Mouse (Mus musculus) kidney, postnatal 36 days (tissue): ENCODE measurements around the gene 1810010H24Rik.
"Not testable (repeated sequence)": the region's sequence is repeated elsewhere in the genome, so short reads cannot be mapped to it uniquely, and the experiment has no call there.

Experiments
- DNase-seq, 2 experiments: peaks; one replicate each; pipeline ENCODE4 v3.0.0; 2021 to 2022; ENCODE audit warnings: mixed read lengths in 2 of 2

The 1810010H24Rik gene

DNA sequence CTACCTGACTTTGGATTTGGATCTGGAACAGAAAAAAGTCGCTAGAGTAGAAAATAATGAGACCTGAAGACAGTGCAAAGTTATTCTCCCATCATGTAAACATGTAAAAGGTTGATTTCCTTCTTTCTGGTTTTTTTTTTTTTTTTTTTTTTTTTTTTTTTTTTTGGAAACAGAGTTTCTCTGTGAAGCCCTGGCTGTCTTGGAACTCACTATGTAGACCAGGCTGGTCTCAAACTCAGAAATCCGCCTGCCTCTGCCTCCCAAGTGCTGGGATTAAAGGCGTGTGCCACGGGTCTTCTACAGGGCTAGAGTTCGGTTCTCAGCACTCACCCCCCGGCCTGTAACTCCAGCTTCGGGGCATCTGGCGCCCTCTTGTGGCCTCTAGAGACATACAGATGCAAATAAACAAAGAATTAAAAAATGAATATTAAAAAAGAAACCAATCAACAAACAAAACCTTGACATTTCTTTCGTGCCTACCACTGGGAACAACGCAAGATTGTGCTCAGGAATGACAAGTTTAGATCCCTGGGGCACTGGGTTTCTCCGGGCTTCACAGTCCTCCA, 11.4 kb upstream of the 1810010H24Rik start:
- no peak for DNase-seq

- DNase-seq, result peak in 1 of 2 experiments; percentile 56
Observed at GRCm38 (mm10) chr11:107014597-107015309, 10.7 kb upstream of the 1810010H24Rik start.

DNA sequence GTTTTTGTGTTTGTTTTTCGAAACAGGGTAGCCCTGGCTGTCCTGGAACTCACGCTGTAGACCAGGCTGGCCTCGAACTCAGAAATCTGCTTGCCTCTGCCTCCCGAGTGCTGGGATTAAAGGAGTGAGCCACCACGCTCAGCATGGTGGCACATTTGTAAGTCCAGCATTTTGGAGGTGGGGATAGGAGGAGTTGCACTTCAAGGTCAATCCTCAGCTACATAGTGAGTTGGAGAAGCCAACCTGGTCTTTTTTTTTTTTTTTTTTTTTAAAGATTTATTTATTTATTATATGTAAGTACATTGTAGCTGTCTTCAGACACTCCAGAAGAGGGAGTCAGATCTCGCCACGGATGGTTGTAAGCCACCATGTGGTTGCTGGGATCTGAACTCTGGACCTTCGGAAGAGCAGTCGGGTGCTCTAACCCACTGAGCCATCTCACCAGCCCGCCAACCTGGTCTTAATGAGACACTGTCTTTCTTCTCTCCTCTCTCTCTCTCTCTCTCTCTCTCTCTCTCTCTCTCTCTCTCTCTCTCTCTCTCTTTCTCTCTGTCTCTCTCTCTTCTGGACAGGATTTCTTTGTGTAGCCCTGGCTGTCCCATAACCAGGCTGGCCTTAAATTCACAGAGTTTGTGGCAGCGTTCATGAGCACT, 9.8 kb upstream of the 1810010H24Rik start:
- DNase-seq, result not testable (repeated sequence)

GRCm38 (mm10) chr11:107016893-107017292, 8.6 kb upstream of the 1810010H24Rik start:
- peak; percentile 52 to 78 for DNase-seq

DNA sequence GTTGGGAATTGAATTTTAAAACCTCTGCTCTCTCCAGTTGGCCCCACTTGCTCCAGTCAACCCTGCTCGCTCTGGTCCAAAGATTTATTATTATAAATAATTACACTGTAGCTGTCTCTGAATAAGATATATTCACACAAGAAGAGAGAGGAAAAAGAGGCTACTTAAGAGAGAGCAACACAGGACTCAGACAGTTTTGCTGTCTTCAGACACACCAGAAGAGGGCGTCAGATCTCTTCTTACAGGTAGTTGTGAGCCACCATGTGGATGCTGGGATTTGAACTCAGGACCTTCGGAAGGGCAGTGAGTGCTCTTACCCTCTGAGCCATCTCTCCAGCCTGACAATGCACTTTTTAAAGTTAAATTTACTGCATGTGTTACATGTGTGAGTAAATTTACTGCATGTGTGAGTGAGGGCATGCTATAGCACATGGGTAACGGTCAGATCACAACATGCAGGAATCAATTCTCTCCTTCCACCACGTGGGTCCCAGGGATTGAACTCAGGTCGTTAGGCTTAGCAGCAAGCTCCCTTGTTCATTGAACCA, 8.1 kb upstream of the 1810010H24Rik start:
- DNase-seq, result no peak

- DNase-seq, result peak in 1 of 2 experiments; percentile 48
Observed at GRCm38 (mm10) chr11:107018606-107019005, 6.9 kb upstream of the 1810010H24Rik start.

- DNase-seq, result no peak
Observed at GRCm38 (mm10) chr11:107019318-107019717, 6.2 kb upstream of the 1810010H24Rik start.

DNA sequence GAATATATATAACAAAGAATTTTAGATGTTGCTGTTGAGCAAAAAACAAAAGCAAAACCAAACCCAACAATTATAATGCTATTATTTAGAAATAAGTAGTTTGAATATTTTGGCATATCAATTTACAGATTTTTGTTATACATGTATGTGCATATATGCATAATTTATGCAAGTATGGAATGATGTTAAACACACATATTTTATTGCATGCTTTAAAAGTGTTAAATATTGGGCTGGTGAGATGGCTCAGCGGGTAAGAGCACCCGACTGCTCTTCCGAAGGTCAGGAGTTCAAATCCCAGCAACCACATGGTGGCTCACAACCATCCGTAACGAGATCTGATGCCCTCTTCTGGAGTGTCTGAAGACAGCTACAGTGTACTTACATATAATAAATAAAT, 5.8 kb upstream of the 1810010H24Rik start:
- not testable (repeated sequence) for DNase-seq

DNA sequence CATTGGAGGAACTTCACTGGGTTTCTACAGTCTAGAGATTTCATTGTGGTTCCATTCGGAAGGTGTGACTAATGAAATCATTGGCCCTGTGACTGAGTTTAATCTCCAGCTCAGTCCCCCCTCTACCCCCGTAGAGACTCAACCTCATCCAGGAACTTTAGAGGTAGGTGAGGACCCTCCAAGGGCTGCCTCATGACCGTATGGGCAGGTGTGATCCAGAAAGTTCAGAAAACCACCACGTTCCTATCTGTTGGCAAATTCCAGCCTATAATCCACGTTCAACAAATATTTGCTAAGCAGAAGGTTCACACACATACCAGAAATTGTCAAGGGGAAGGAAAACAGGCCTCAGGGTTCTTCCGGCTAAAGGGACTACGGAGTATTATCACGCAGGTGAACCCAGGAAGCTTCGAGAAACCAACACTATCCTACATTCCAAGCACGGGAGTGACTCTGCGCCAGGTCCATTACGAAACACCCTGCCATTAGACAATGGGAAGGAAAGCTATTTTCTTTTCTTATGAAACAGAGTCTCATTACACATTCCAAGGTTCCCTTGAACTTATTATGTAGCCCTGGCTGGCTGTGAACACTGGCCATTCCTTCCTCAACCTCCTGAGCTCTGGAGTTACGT, 3.3 kb upstream of the 1810010H24Rik start:
- no peak for DNase-seq

GRCm38 (mm10) chr11:107024406-107024805, 1.1 kb upstream of the 1810010H24Rik start:
- DNase-seq, result no peak

- no peak for DNase-seq
Observed at GRCm38 (mm10) chr11:107026554-107027430, 1.3 kb downstream of the 1810010H24Rik start.

GRCm38 (mm10) chr11:107027431-107028274, 2.2 kb downstream of the 1810010H24Rik start:
- peak; percentile 84 to 93 for DNase-seq

- no peak for DNase-seq
Observed at GRCm38 (mm10) chr11:107028275-107028618, 2.8 kb downstream of the 1810010H24Rik start.

DNA sequence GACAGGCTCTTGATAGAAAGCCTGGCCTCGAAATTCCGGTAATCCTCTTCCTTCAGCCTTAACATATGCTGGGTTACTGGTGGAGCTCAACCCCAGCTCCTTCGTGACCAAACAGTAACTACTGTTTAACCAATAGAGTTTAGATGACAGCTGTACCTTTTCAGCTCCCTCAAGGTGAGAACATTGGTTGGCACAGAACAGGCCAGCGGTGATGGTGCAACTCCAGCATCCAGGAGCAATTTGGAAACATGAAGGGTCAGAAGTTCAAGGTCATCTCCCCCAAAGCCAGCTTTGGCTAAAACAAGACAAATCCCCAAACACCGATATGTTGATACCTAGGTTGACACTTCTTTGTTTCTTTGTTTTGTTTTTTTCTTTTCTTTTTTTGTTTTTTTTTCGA, 3.3 kb downstream of the 1810010H24Rik start:
- DNase-seq, result no peak

GRCm38 (mm10) chr11:107029536-107029935, 4.1 kb downstream of the 1810010H24Rik start:
- DNase-seq, result peak in 1 of 2 experiments; percentile 29

DNA sequence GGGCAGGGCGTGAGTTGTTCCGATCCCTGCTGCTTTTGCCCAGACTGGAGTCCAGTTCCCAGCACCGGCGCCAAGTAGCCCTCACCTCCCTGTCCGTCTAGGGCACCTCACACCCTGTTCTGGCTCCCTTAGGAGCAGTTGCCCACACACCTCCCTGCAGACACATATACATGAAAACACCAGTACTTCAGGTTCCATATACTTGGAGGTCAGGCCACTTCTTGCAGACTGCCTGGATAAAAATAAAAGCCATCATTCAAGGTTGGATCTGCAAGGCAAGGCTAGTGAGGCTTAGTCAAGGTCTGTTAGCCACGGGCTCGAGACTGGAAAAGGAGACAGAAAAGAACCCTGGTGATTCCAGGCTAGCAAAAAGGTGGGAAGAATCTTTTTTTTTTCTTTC, 6.2 kb downstream of the 1810010H24Rik start:
- no peak for DNase-seq

- no peak for DNase-seq
Observed at GRCm38 (mm10) chr11:107034085-107034810, 8.8 kb downstream of the 1810010H24Rik start.

DNA sequence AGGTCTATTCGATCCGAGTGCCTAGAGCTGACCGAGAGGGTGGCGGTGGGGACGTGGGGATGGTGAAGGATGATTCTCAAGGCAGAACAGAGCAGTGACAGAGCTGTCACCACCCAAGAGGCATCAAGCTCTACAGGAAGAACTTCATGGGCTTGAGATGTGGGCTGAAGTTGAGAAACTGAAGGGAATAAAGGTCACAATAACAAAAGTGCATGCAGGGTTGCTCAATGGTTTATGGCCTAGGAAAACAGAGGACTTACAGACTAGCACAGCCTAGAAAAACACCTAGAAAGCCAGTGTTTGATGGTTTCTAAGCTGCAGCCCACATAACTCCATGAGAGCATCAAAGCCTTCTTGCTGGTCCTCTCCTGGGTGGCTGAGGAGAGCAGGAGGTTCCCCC, 13.9 kb downstream of the 1810010H24Rik start:
- no peak for DNase-seq

- no peak for DNase-seq
Observed at GRCm38 (mm10) chr11:107041396-107041795, 15.9 kb downstream of the 1810010H24Rik start.

DNA sequence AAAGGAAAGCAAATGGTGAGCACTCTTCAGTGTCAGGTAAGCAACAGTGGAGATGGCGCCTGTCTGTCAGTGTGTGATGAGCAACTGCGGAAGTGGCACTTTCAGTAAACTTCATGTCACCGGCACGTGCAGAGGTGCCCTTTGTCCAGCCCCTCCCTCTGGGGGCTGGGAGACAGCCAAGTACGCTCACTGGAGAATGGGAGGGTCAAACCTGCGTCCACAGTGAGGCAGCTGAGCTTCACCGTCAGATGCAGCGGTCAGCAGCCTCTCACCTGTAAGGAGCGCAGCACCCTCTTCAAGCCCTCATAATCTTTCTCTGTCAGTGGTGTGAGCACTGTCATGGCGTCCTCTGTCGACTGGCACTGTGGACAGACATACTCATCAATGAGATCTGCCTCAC, 17.9 kb downstream of the 1810010H24Rik start:
- DNase-seq, result peak; percentile 43 to 76

DNA sequence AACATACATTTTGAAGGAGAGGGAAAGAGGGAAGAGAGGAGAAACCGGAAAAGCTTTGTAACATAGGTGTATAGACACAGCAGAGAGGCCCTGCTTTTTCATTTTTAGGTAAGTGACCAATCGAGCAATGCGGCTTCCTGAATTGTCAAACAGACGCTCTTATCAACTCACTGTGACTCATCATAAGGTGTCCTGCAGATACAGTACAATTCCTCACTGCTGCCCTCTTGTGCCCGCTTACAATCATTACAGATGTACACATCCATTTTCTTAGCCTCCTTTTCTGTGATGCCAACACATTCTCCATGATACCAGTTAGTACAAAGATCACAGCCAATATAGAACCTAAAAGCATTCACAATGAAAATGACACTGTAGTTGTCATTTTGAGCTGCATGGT, 18.8 kb downstream of the 1810010H24Rik start:
- DNase-seq, result peak; percentile 58 to 87
